Mouse (Mus musculus) gastrocnemius, adult 2 months (tissue): ENCODE measurements around the gene Mip. TPM values are rescaled to one million over a fixed set of nuclear protein-coding genes. Genes with fewer than 3 reads are reported as not detected.
"Not testable (repeated sequence)": the region's sequence is repeated elsewhere in the genome, so short reads cannot be mapped to it uniquely, and the experiment has no call there.

Experiments
- DNase-seq: peaks from one replicate; pipeline ENCODE4 v3.0.0; 2022
- H3K27ac ChIP-seq: fragments of 200-600 bp; 2 replicates; pipeline ENCODE4 v1.8.1; 2022; ENCODE audit warnings: mild to moderate bottlenecking
- H3K4me3 ChIP-seq: fragments of 200-600 bp; 2 replicates; pipeline ENCODE4 v1.8.1; 2022; ENCODE audit warnings: mild to moderate bottlenecking, moderate library complexity
- CTCF ChIP-seq: fragments of 200-600 bp; IDR thresholded peaks from 2 replicates; pipeline ENCODE4 v1.8.1; 2022; ENCODE audit warnings: antibody characterized with exemption, mild to moderate bottlenecking, moderate library complexity
- intact Hi-C: fragments of 180-260 bp; cut with DNase I; formaldehyde crosslinking; loops from one replicate; pipeline ENCODE4 v1.15.1; 2025
- total RNA-seq, 2 experiments: library from RNA; stranded (reverse); gene quantifications; 2 replicates each; pipeline ENCODE4 v1.2.3; 2021

The Mip gene
- total RNA-seq, 2 experiments from 2014 or later: not detected

GRCm38 (mm10) chr10:128262300-128262699 is 36.7 kb downstream of the Mip start:
- intact Hi-C loops: no loop called here
- TF ChIP-seq CTCF: no peak
- no peak overlapping the region for H3K27ac ChIP-seq
- no peak for DNase-seq
- H3K4me3 ChIP-seq: no peak overlapping the region

GRCm38 (mm10) chr10:128263393-128264310 is 38.0 kb downstream of the Mip start:
- H3K27ac ChIP-seq: no peak overlapping the region
- no peak for TF ChIP-seq CTCF
- no peak for DNase-seq
- H3K4me3 ChIP-seq: no peak overlapping the region
- intact Hi-C loops: no loop called here

GRCm38 (mm10) chr10:128268371-128268770 is 42.7 kb downstream of the Mip start, which contains the start of gene Apof:
Apof (plus strand) TSS chr10:128268671.
- Histone ChIP-seq H3K4me3 (no peak within 1 kb of the TSS), H3K27ac (peak within 1 kb of the TSS; percentile 92)
- no peak for TF ChIP-seq CTCF
- intact Hi-C loops: no loop called here
- no peak for DNase-seq

- Histone ChIP-seq H3K4me3 (peak overlapping the region; percentile 74), H3K27ac (peak overlapping the region; percentile 92)
- TF ChIP-seq CTCF: no peak
- intact Hi-C loops: no loop called here
- DNase-seq: no peak
These were observed 43.7 kb downstream of the Mip start for GRCm38 (mm10) chr10:128269206-128269910.

- peak; percentile 98 for DNase-seq
- H3K4me3 ChIP-seq: peak within 1 kb of the TSS; percentile 74
- intact Hi-C loops: loop anchor here (5.0 kb wide), 1 partner anchor 38 kb away; the partner anchor contains the start of gene Timeless
- H3K27ac ChIP-seq: peak within 1 kb of the TSS; percentile 92
- no peak for TF ChIP-seq CTCF
These were observed 44.7 kb downstream of the Mip start, which contains the start of gene Stat2 for GRCm38 (mm10) chr10:128270287-128270841. Stat2 (plus strand) TSS chr10:128270559.

GRCm38 (mm10) chr10:128270866-128271265 is 45.2 kb downstream of the Mip start:
- peak overlapping the region; percentile 74 for H3K4me3 ChIP-seq
- peak overlapping the region; percentile 92 for H3K27ac ChIP-seq
- intact Hi-C loops: loop anchor here (5.0 kb wide), 1 partner anchor 39 kb away; the partner anchor contains the start of gene Timeless
- no peak for TF ChIP-seq CTCF
- DNase-seq: no peak

- peak; percentile 46 for TF ChIP-seq CTCF
- Histone ChIP-seq H3K27ac (no peak overlapping the region), H3K4me3 (peak overlapping the region; percentile 74)
- DNase-seq: no peak
- intact Hi-C loops: loop anchor here (5.0 kb wide), 1 partner anchor 40 kb away; the partner anchor contains the start of gene Timeless
These were observed 46.2 kb downstream of the Mip start for GRCm38 (mm10) chr10:128271883-128272282.

GRCm38 (mm10) chr10:128272819-128273439 is 47.3 kb downstream of the Mip start:
- DNase-seq, H3K4me3 ChIP-seq, H3K27ac ChIP-seq: not testable (repeated sequence)
- intact Hi-C loops: loop anchor here (5.0 kb wide), 1 partner anchor 41 kb away; the partner anchor contains the start of gene Timeless
- peak; percentile 19; the same call in 1 of the 2 replicates for TF ChIP-seq CTCF

- DNase-seq, H3K27ac ChIP-seq, H3K4me3 ChIP-seq, intact Hi-C loops: not testable (repeated sequence)
These were observed 49.7 kb downstream of the Mip start for GRCm38 (mm10) chr10:128275374-128275773.

GRCm38 (mm10) chr10:128278158-128278557 is 52.5 kb downstream of the Mip start:
- intact Hi-C loops: no loop called here
- H3K27ac ChIP-seq: no peak overlapping the region
- no peak for TF ChIP-seq CTCF
- no peak overlapping the region for H3K4me3 ChIP-seq
- DNase-seq: no peak

GRCm38 (mm10) chr10:128280943-128281342 is 55.3 kb downstream of the Mip start:
- Histone ChIP-seq H3K27ac (no peak overlapping the region), H3K4me3 (no peak overlapping the region)
- no peak for DNase-seq
- no peak for TF ChIP-seq CTCF
- intact Hi-C loops: no loop called here

Other genes starting within 250 kb of the Mip start
- gene Hsd17b6, start 218.2 kb upstream of the Mip start, total RNA-seq: not detected
- gene Prim1, start 210.7 kb upstream of the Mip start, total RNA-seq: under 1 TPM; 0.61 to 0.95 TPM
- 100 to 1,000 TPM; 385 to 418 TPM for gene Naca, start 190.3 kb upstream of the Mip start, total RNA-seq
- 10 to 100 TPM; 75.4 to 81.3 TPM for gene Ptges3, start 166.9 kb upstream of the Mip start, total RNA-seq
- gene Atp5b, start 142.6 kb upstream of the Mip start, total RNA-seq: 1,000 to 10,000 TPM; 3,225 to 4,497 TPM
- 10 to 100 TPM; 12.7 to 13.2 TPM for gene Baz2a, start 134.3 kb upstream of the Mip start, total RNA-seq
- gene Rbms2, start 45.5 kb upstream of the Mip start, total RNA-seq: 10 to 100 TPM; 51.8 to 71.2 TPM
- gene Gls2, start 31.4 kb upstream of the Mip start, total RNA-seq: under 1 TPM; 0.59 to 0.67 TPM
- 10 to 100 TPM; 29.5 to 36.4 TPM for gene Spryd4, start 14.0 kb upstream of the Mip start, total RNA-seq
- 1 to 10 TPM; 1.8 to 2.5 TPM for gene Timeless, start 6.2 kb downstream of the Mip start, total RNA-seq
- not detected for gene Apon, start 28.3 kb downstream of the Mip start, total RNA-seq
- not detected for gene Apof, start 42.8 kb downstream of the Mip start, total RNA-seq
- gene Stat2, start 44.7 kb downstream of the Mip start, total RNA-seq: 1 to 10 TPM; 3.2 to 4.5 TPM
- gene Il23a, start 72.9 kb downstream of the Mip start, total RNA-seq: not detected
- gene Pan2, start 77.5 kb downstream of the Mip start, total RNA-seq: 1 to 10 TPM; 5.1 to 5.3 TPM
- 10 to 100 TPM; 35.1 to 52.1 TPM for gene Cnpy2, start 96.6 kb downstream of the Mip start, total RNA-seq
- gene Cs, start 111.9 kb downstream of the Mip start, total RNA-seq: 100 to 1,000 TPM; 541 to 658 TPM
- 100 to 1,000 TPM; 447 to 542 TPM for gene Coq10a, start 143.2 kb downstream of the Mip start, total RNA-seq
- 10 to 100 TPM; 46.7 to 58.9 TPM for gene Ankrd52, start 151.3 kb downstream of the Mip start, total RNA-seq
- not detected for gene Slc39a5, start 175.4 kb downstream of the Mip start, total RNA-seq
- gene Nabp2, start 185.7 kb downstream of the Mip start, total RNA-seq: 10 to 100 TPM; 56.7 to 59.0 TPM
- 10 to 100 TPM; 13.3 to 13.4 TPM for gene Rnf41, start 185.8 kb downstream of the Mip start, total RNA-seq
- gene Smarcc2, start 233.4 kb downstream of the Mip start, total RNA-seq: 10 to 100 TPM; 46.5 to 53.2 TPM